ENCODE assay signal across 13 mouse cellular contexts in the genomic region with DNA sequence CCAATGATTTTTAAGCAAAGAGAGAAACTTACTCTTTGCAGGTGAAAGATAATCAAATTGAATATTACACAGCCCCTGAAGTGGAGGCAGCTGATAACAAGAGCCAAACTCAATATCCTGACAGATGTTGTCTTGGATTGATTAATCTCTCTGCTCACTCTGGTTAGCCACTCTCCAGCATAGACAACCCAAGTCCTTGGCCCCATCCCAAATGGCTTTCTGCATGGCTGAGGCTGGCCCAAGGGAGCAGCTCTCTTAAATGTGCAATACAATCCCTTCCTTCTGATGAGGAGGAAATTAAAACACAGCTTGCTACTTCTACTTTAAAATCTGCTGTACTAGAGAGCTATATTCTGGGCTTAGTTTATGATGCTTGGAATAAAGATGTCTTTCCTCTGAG.
DNase-seq lines count a peak whose midpoint lies in the region; ATAC-seq and TF ChIP-seq lines count a peak whose summit lies in the region.
"Had no signal": no experiment of that assay in that cellular context is flagged by ENCODE, and none has a peak within 500 bp of the region (broad histone marks: within the 10 kb centered on the region; RNA-seq: fewer than 3 reads in every experiment).

No protein-coding gene starts in this region.

- intact Hi-C loops in heart, postnatal 10 days (cut with DNase I): no loop called here

- H3K4me3 ChIP-seq in hindbrain, embryonic 15.5 days: no peak overlapping the region
- no peak overlapping the region for H3K4me3 ChIP-seq in hindbrain, embryonic 10.5 days
- H3K4me3 ChIP-seq: forebrain, embryonic 12.5 days had no signal

- peaks cover 11% of the 10 kb centered on the region for H3K4me1 ChIP-seq in hindbrain, embryonic 15.5 days (replicated peaks)
- H3K4me1 ChIP-seq in hindbrain, embryonic 10.5 days (replicated peaks): peaks cover 6% of the 10 kb centered on the region

- H3K4me2 ChIP-seq in hindbrain, embryonic 15.5 days: no peak overlapping the region
- H3K4me2 ChIP-seq: forebrain, embryonic 12.5 days had no signal

- H3K9ac ChIP-seq in hindbrain, embryonic 15.5 days: no peak overlapping the region
- H3K9ac ChIP-seq: forebrain, embryonic 12.5 days; liver, postnatal 0 days had no signal

- TF ChIP-seq POLR2A in brain, embryonic 14.5 days (IDR thresholded peaks at IDR 0.05; ENCODE audit: borderline replicate concordance, extremely low read depth, insufficient read depth, insufficient read length, poor library complexity, severe bottlenecking): no peak

- H3K9me3 ChIP-seq in hindbrain, embryonic 15.5 days: no peaks in the 10 kb centered on the region
- no peaks in the 10 kb centered on the region for H3K9me3 ChIP-seq in hindbrain, embryonic 10.5 days
- H3K9me3 ChIP-seq: forebrain, embryonic 12.5 days had no signal

- H3K36me3 ChIP-seq in hindbrain, embryonic 15.5 days: no peaks in the 10 kb centered on the region
- H3K36me3 ChIP-seq in hindbrain, embryonic 10.5 days: no peaks in the 10 kb centered on the region
- H3K36me3 ChIP-seq: forebrain, embryonic 12.5 days had no signal

- ATAC-seq in hindbrain, embryonic 15.5 days (ENCODE audit: low FRiP score, low read depth): 0 out of 2 replicates have a peak, but pooled peaks have one; percentile 54
- ATAC-seq in megakaryocyte progenitor cell, adult 5-6 weeks (replicated peaks; ENCODE audit: poor library complexity): no peak
- ATAC-seq: CD4-positive, CD25-positive, alpha-beta regulatory T cell, adult 4 months; liver, postnatal 0 days had no signal

- H3K27me3 ChIP-seq in hindbrain, embryonic 15.5 days: no peaks in the 10 kb centered on the region
- no peaks in the 10 kb centered on the region for H3K27me3 ChIP-seq in hindbrain, embryonic 10.5 days (ENCODE audit: insufficient read depth, poor library complexity, severe bottlenecking)
- H3K27me3 ChIP-seq: forebrain, embryonic 12.5 days had no signal

- DNase-seq in hindbrain, embryonic 10.5 days (ENCODE audit: low spot score): no peak
- peak; percentile 47 for DNase-seq in brain, embryonic 14.5 days (ENCODE audit: low read depth)
- peak; percentile 58 for DNase-seq in cerebellum, adult 8-10 months
- peak; percentile 13 to 20 for DNase-seq in heart, postnatal 10 days
- DNase-seq in spleen, postnatal 4 days (ENCODE audit: low spot score in 2 of 2): no peak
- DNase-seq: kidney, adult 9 months; liver, postnatal 0 days; thymus, postnatal 4 days had no signal

- TF ChIP-seq CTCF in brain, embryonic 14.5 days (IDR thresholded peaks at IDR 0.05; ENCODE audit: borderline replicate concordance, extremely low read depth, insufficient read depth, insufficient read length): no peak

- H3K27ac ChIP-seq in hindbrain, embryonic 15.5 days (replicated peaks): 0 out of 2 replicates have a peak overlapping the region, but pooled peaks have one; percentile 4
- H3K27ac ChIP-seq in hindbrain, embryonic 10.5 days: no peak overlapping the region
- H3K27ac ChIP-seq: forebrain, embryonic 12.5 days; macrophage had no signal

Comparison
In these comparisons a context has a peak if more than half of its experiments do, and no peak if none do; other contexts are left out.
1. DNase-seq: peak in brain, embryonic 14.5 days (single experiment), cerebellum, adult 8-10 months (single experiment) and heart, postnatal 10 days (2 of 2); none in hindbrain, embryonic 10.5 days (single experiment) and spleen, postnatal 4 days (0 of 2).